19 mouse cellular contexts compared by ENCODE assay signal in the genomic region with DNA sequence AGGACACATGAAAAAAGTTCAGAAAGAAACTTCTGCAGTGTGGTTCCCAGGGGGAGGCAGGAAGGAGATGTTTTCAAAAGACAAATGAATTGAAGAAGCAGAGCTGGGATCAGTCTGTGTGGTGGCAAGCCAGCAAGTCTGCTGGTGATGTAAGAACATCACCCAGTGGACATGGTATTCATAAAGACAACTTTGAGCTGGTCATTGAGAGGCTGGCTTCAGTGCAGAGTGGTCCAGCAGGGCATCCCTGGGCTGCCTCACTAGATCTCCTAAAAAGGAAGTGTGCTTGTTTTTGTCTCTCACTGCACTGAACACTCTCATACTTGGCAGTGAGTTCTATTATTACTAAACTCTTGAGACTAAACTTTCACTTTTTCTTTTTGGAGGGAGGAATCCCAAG. TPM values are rescaled to one million over a fixed set of nuclear protein-coding genes. Genes with fewer than 3 reads are reported as not detected.
A peak's percentile ranks its signal among the peaks of the same experiment; 100 is the strongest.
DNase-seq lines count a peak whose midpoint lies in the region; ATAC-seq and TF ChIP-seq lines count a peak whose summit lies in the region.
"Had no signal": no experiment of that assay in that cellular context is flagged by ENCODE, and none has a peak within 500 bp of the region (broad histone marks: within the 10 kb centered on the region; RNA-seq: fewer than 3 reads in every experiment).

No protein-coding gene starts in this region.

- no peak overlapping the region for H3K4me3 ChIP-seq in small intestine, adult 2 months (ENCODE audit: low read depth, low read length)
- H3K4me3 ChIP-seq in hindbrain, embryonic 11.5 days (ENCODE audit: low read depth, low read length): no peak overlapping the region
- no peak overlapping the region for H3K4me3 ChIP-seq in hindbrain, postnatal 0 days (ENCODE audit: low read length)
- H3K4me3 ChIP-seq: embryonic facial prominence, embryonic 12.5 days; erythroblast, embryonic 14.5 days; forebrain, embryonic 13.5 days; hindbrain, embryonic 15.5 days; liver, embryonic 15.5 days; midbrain, embryonic 15.5 days; myocyte had no signal

- H3K9me3 ChIP-seq in hindbrain, embryonic 11.5 days (ENCODE audit: control insufficient read depth, low read length): no peaks in the 10 kb centered on the region
- no peaks in the 10 kb centered on the region for H3K9me3 ChIP-seq in hindbrain, postnatal 0 days (ENCODE audit: low read length)
- H3K9me3 ChIP-seq: embryonic facial prominence, embryonic 12.5 days; forebrain, embryonic 13.5 days; hindbrain, embryonic 15.5 days; liver, embryonic 15.5 days; midbrain, embryonic 15.5 days had no signal

- H3K4me2 ChIP-seq in hindbrain, embryonic 11.5 days (replicated peaks; ENCODE audit: low read depth, low read length): no peak overlapping the region
- no peak overlapping the region for H3K4me2 ChIP-seq in hindbrain, postnatal 0 days (ENCODE audit: low read depth, low read length)
- H3K4me2 ChIP-seq: embryonic facial prominence, embryonic 12.5 days; forebrain, embryonic 13.5 days; hindbrain, embryonic 15.5 days; liver, embryonic 15.5 days; midbrain, embryonic 15.5 days had no signal

- DNase-seq in heart, adult 9 months (ENCODE audit: low spot score in 2 of 2): peak; percentile 22 to 52
- DNase-seq in heart, postnatal 4 days: no peak
- peak; percentile 17 for DNase-seq in lung, postnatal 14 days
- DNase-seq in lung, postnatal 36 days: no peak
- DNase-seq in hindbrain, embryonic 11.5 days (ENCODE audit: low spot score): no peak
- no peak for DNase-seq in hindbrain, postnatal 0 days (ENCODE audit: low spot score)
- DNase-seq: adrenal gland, postnatal 10 days; cerebellum, adult 9-11 months; kidney, adult 11 months; spleen, adult 18-20 months had no signal

- ATAC-seq in hindbrain, embryonic 11.5 days (ENCODE audit: low FRiP score): no peak
- ATAC-seq in hindbrain, postnatal 0 days: no peak
- ATAC-seq: forebrain, embryonic 13.5 days; midbrain, embryonic 15.5 days; Patski had no signal

- H3K36me3 ChIP-seq in small intestine, adult 2 months (ENCODE audit: control insufficient read depth, insufficient read depth, low read length): no peaks in the 10 kb centered on the region
- 0 out of 2 replicates have a peak, but pooled peaks cover 5% of the 10 kb centered on the region for H3K36me3 ChIP-seq in hindbrain, embryonic 11.5 days (ENCODE audit: control insufficient read depth, insufficient read depth, low read length)
- H3K36me3 ChIP-seq in hindbrain, postnatal 0 days (ENCODE audit: insufficient read depth, low read length): no peaks in the 10 kb centered on the region
- H3K36me3 ChIP-seq: liver, embryonic 15.5 days had no signal

- no peak overlapping the region for H3K9ac ChIP-seq in hindbrain, embryonic 11.5 days (ENCODE audit: low read depth, low read length)
- H3K9ac ChIP-seq in hindbrain, postnatal 0 days (replicated peaks; ENCODE audit: low read length): no peak overlapping the region
- H3K9ac ChIP-seq: embryonic facial prominence, embryonic 12.5 days; forebrain, embryonic 13.5 days; hindbrain, embryonic 15.5 days; liver, embryonic 15.5 days; midbrain, embryonic 15.5 days had no signal

- no peaks in the 10 kb centered on the region for H3K27me3 ChIP-seq in small intestine, adult 2 months (ENCODE audit: control insufficient read depth, insufficient read depth, low read length)
- H3K27me3 ChIP-seq in hindbrain, embryonic 11.5 days (ENCODE audit: control insufficient read depth, insufficient read depth, low read length): no peaks in the 10 kb centered on the region
- no peaks in the 10 kb centered on the region for H3K27me3 ChIP-seq in hindbrain, postnatal 0 days (ENCODE audit: insufficient read depth, low read length)
- H3K27me3 ChIP-seq: embryonic facial prominence, embryonic 12.5 days; forebrain, embryonic 13.5 days; hindbrain, embryonic 15.5 days; liver, embryonic 15.5 days; midbrain, embryonic 15.5 days; Patski had no signal

- no peak for TF ChIP-seq CTCF in small intestine, adult 2 months (IDR thresholded peaks at IDR 0.05; ENCODE audit: extremely low read depth, insufficient read length, insufficient replicate concordance, low read depth, low read length)
- no peak for TF ChIP-seq CTCF in hindbrain, postnatal 0 days (IDR thresholded peaks at IDR 0.05; ENCODE audit: low read depth)

- H3K4me1 ChIP-seq in small intestine, adult 2 months (ENCODE audit: control insufficient read depth, insufficient read depth, insufficient read length, low read length): no peaks in the 10 kb centered on the region
- no peaks in the 10 kb centered on the region for H3K4me1 ChIP-seq in hindbrain, embryonic 11.5 days (replicated peaks; ENCODE audit: control insufficient read depth, insufficient read depth, low read length)
- peaks cover 10% of the 10 kb centered on the region for H3K4me1 ChIP-seq in hindbrain, postnatal 0 days (ENCODE audit: insufficient read depth, low read length)
- H3K4me1 ChIP-seq: liver, embryonic 15.5 days had no signal

- TF ChIP-seq POLR2A in small intestine, adult 2 months (IDR thresholded peaks at IDR 0.05; ENCODE audit: low read depth, low read length): no peak

- H3K27ac ChIP-seq in small intestine, adult 2 months (ENCODE audit: insufficient read depth, low read depth, low read length): peak overlapping the region; percentile 24; the same call in 1 of the 2 replicates
- no peak overlapping the region for H3K27ac ChIP-seq in hindbrain, embryonic 11.5 days (ENCODE audit: low read depth, low read length)
- H3K27ac ChIP-seq in hindbrain, postnatal 0 days: no peak overlapping the region
- H3K27ac ChIP-seq: embryonic facial prominence, embryonic 12.5 days; forebrain, embryonic 13.5 days; hindbrain, embryonic 15.5 days; liver, embryonic 15.5 days; midbrain, embryonic 15.5 days had no signal

RNA-seq across cellular contexts. Expression of a gene that starts 32.9 kb away (rescaled TPM):
- total RNA-seq in heart, postnatal 4 days (2021): 10 to 100 TPM; 48.0 to 57.3 TPM
- polyA plus RNA-seq in small intestine, adult 2 months (2012; rRNA removed): 0.55 and 0.74 TPM in 2 replicates
- polyA plus RNA-seq in hindbrain, embryonic 11.5 days (2014; fragmentation: Nextera tagmentation; extraction: Ambion mirVana): 1,051 and 1,521 TPM in 2 replicates
- total RNA-seq in hindbrain, postnatal 0 days (2014; rRNA removed): 690 and 787 TPM in 2 replicates
- 1,844 and 1,981 TPM in 2 replicates for polyA plus RNA-seq in hindbrain, postnatal 0 days (2015; fragmentation: Nextera tagmentation; extraction: Ambion mirVana)
- polyA plus RNA-seq: erythroblast, embryonic 14.5 days had no signal

Comparison
In these comparisons a context has a peak if more than half of its experiments do, and no peak if none do; other contexts are left out.
1. DNase-seq: peak in heart, adult 9 months (2 of 2) and lung, postnatal 14 days (single experiment); none in heart, postnatal 4 days (single experiment), lung, postnatal 36 days (single experiment), hindbrain, embryonic 11.5 days (single experiment) and hindbrain, postnatal 0 days (single experiment).
2. RNA of a gene that starts 32.9 kb away (polyA plus RNA-seq): 1,844 to 1,981 TPM in hindbrain, postnatal 0 days and 1,051 to 1,521 TPM in hindbrain, embryonic 11.5 days; 0.55 to 0.74 TPM in small intestine, adult 2 months; every median in the first group is over 100 times any median in the second.